Mouse (Mus musculus) embryonic fibroblast, embryonic 13.5 days (primary cell): Measurements from ENCODE around the gene 9530053A07Rik.

ENCODE experiments used
- CTCF ChIP-seq: IDR thresholded peaks from 2 replicates; pipeline ENCODE4 v1.5.1; 2011; ENCODE audit warnings: mild to moderate bottlenecking, control low read depth, low read length, moderate library complexity, borderline replicate concordance; ENCODE audit not compliant: insufficient read depth
- POLR2A ChIP-seq: IDR thresholded peaks from 2 replicates; pipeline ENCODE4 v1.6.1; 2011; ENCODE audit warnings: low read depth, mild to moderate bottlenecking, control low read depth, low read length, moderate library complexity

- TF ChIP-seq CTCF (no peak), POLR2A (no peak)
These were observed 36.1 kb downstream of the 9530053A07Rik start for GRCm38 (mm10) chr7:28165406-28165805.
